Mouse (Mus musculus) layer of hippocampus, adult 6 months (tissue): ENCODE measurements around the gene Clba1. TPM values are rescaled to one million over a fixed set of nuclear protein-coding genes. Genes with fewer than 3 reads are reported as not detected.

Experiments used
- long read RNA-seq, 2 experiments: library from polyadenylated mRNA; unstranded; transcript quantifications; one replicate each; pipeline ENCODE4 v2.0.0; 2019 to 2020
- polyA plus RNA-seq: library from polyadenylated mRNA; unstranded; fragments of <200 nt; fragmentation: Nextera tagmentation; gene quantifications from 2 replicates; pipeline ENCODE4 v1.2.3, GENCODE M21; 2021

Clba1 gene
- polyA plus RNA-seq: 17.9 and 18.4 TPM in 2 replicates
- long read RNA-seq, experiment 1, transcript Clba1-201 (5 exons, 1,960 nt): major isoform, 38 of 38 reads
- long read RNA-seq, experiment 1, partial matches to known transcripts: 0 of 38 reads
- long read RNA-seq, experiment 1, other reads (novel, unspliced or antisense): 0 of 38 reads
- long read RNA-seq, experiment 2, transcript Clba1-201 (5 exons, 1,960 nt): major isoform, 97 of 100 reads
- long read RNA-seq, experiment 2, partial matches to known transcripts: 1 of 100 reads
- long read RNA-seq, experiment 2, other reads (novel, unspliced or antisense): 2 of 100 reads

GRCm38 (mm10) chr12:112808587-112809364 lies at the start of gene Clba1:
Gene Clba1, plus strand, starts transcription at chr12:112808937.

GRCm38 (mm10) chr12:112760154-112760926 lies 48.4 kb upstream of the Clba1 start, which contains the start of gene Pld4:
Gene Pld4, plus strand, starts transcription at chr12:112760655.

GRCm38 (mm10) chr12:112801864-112802846 lies 6.6 kb upstream of the Clba1 start, which contains the start of gene Ahnak2:
Gene Ahnak2, minus strand, starts transcription at chr12:112802657.

GRCm38 (mm10) chr12:112829244-112829864 lies 20.6 kb downstream of the Clba1 start, which contains the start of gene Cdca4:
Gene Cdca4, minus strand, starts transcription at chr12:112829423.

Other genes with a start within 250 kb of the Clba1 start
- 29.0 and 29.4 TPM in 2 replicates for gene Inf2, start 220.2 kb upstream of the Clba1 start, polyA plus RNA-seq
- 17.2 and 23.0 TPM in 2 replicates for gene Adssl1, start 188.9 kb upstream of the Clba1 start, polyA plus RNA-seq
- 74.5 and 78.9 TPM in 2 replicates for gene Siva1, start 164.3 kb upstream of the Clba1 start, polyA plus RNA-seq
- 23.4 and 25.7 TPM in 2 replicates for gene Akt1, start 134.1 kb upstream of the Clba1 start, polyA plus RNA-seq
- 0.41 and 1.1 TPM in 2 replicates for gene Zbtb42, start 130.1 kb upstream of the Clba1 start, polyA plus RNA-seq
- 21.7 and 22.6 TPM in 2 replicates for gene Cep170b, start 88.5 kb upstream of the Clba1 start, polyA plus RNA-seq
- 13.5 and 14.2 TPM in 2 replicates for gene Pld4, start 48.3 kb upstream of the Clba1 start, polyA plus RNA-seq
- 0.48 and 0.50 TPM in 2 replicates for gene Ahnak2, start 6.3 kb upstream of the Clba1 start, polyA plus RNA-seq
- gene Cdca4, start 20.5 kb downstream of the Clba1 start, polyA plus RNA-seq: 11.4 and 13.2 TPM in 2 replicates
- gene Gpr132, start 59.3 kb downstream of the Clba1 start, polyA plus RNA-seq: not detected in 2 replicates
- 3.7 and 4.1 TPM in 2 replicates for gene Jag2, start 120.8 kb downstream of the Clba1 start, polyA plus RNA-seq
- gene Nudt14, start 133.2 kb downstream of the Clba1 start, polyA plus RNA-seq: 37.9 and 42.1 TPM in 2 replicates
- 40.3 and 45.0 TPM in 2 replicates for gene Btbd6, start 167.5 kb downstream of the Clba1 start, polyA plus RNA-seq
- 33.3 and 49.2 TPM in 2 replicates for gene Brf1, start 191.8 kb downstream of the Clba1 start, polyA plus RNA-seq
- gene Pacs2, start 205.6 kb downstream of the Clba1 start, polyA plus RNA-seq: 10.3 and 11.4 TPM in 2 replicates